Mouse (Mus musculus) testis, adult 2 months (tissue): ENCODE measurements around the gene March7.

ENCODE experiments used
- CTCF ChIP-seq: fragments of 200-500 bp; IDR thresholded peaks from 2 replicates; pipeline ENCODE4 v1.5.1; 2012; ENCODE audit warnings: low read depth, mild to moderate bottlenecking, inconsistent platforms, low read length, moderate library complexity; ENCODE audit not compliant: control insufficient read depth, insufficient read depth, insufficient replicate concordance
- POLR2A ChIP-seq: fragments of 200-500 bp; IDR thresholded peaks from 2 replicates; pipeline ENCODE4 v1.6.1; 2012; ENCODE audit warnings: low read depth, mild to moderate bottlenecking, inconsistent platforms, low read length, moderate library complexity; ENCODE audit not compliant: control insufficient read depth

DNA sequence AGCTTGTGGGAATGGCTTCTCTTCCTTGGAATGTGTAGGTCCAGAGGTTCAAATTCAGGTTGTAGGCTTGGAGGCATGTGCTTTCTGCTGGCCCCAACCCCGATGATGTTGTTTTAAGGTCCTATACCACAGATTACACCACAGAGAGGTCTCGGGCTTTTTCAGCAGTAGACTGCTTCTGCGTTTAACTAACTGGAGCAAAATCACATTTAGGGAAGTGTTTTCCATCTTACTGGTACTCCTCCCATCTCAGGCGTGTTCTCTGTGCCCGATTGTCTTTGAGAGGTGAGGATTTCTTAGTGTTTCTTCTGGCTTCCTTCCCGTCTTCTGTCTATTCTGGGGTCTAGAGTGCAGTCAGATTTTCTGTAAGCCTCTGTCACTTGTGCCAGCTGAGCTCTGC lies 7.9 kb downstream of the March7 start:
- TF ChIP-seq POLR2A (no peak), CTCF (no peak)
